Mouse (Mus musculus) heart, embryonic 15.5 days (tissue): ENCODE measurements around the gene Ubap1l. TPM values are rescaled to one million over a fixed set of nuclear protein-coding genes. Genes with fewer than 3 reads are reported as not detected.

Experiments used
- ATAC-seq: fragments of 200-750 bp; cut with Nextera tagmentation; replicated peaks from 2 replicates; pipeline ENCODE4 v1.8.0; 2017; ENCODE audit warnings: low read depth, moderate TSS enrichment; ENCODE audit not compliant: insufficient number of reproducible peaks, insufficient read depth, low FRiP score
- H3K27ac ChIP-seq: fragments of 300-500 bp; sonication (generic); 2 replicates; pipeline ENCODE4 v1.5.1; 2015; ENCODE audit warnings: mild to moderate bottlenecking, inconsistent platforms
- H3K27me3 ChIP-seq: fragments of 300-500 bp; sonication (generic); 2 replicates; pipeline ENCODE4 v1.6.1; 2015; ENCODE audit warnings: inconsistent platforms
- H3K36me3 ChIP-seq: fragments of 300-500 bp; sonication (generic); 2 replicates; pipeline ENCODE4 v1.6.1; 2015; ENCODE audit warnings: mild to moderate bottlenecking, inconsistent platforms
- H3K4me1 ChIP-seq: fragments of 300-500 bp; sonication (generic); replicated peaks from 2 replicates; pipeline ENCODE4 v1.6.1; 2015; ENCODE audit warnings: inconsistent platforms
- H3K4me2 ChIP-seq: fragments of 300-500 bp; sonication (generic); 2 replicates; pipeline ENCODE4 v1.6.1; 2015; ENCODE audit warnings: inconsistent platforms, mild to moderate bottlenecking, moderate library complexity
- H3K4me3 ChIP-seq: fragments of 300-500 bp; sonication (generic); 2 replicates; pipeline ENCODE4 v1.5.1; 2015; ENCODE audit warnings: mild to moderate bottlenecking, inconsistent platforms
- H3K9ac ChIP-seq: fragments of 300-500 bp; sonication (generic); 2 replicates; pipeline ENCODE4 v1.6.1; 2015; ENCODE audit warnings: mild to moderate bottlenecking, inconsistent platforms
- H3K9me3 ChIP-seq: fragments of 300-500 bp; sonication (generic); replicated peaks from 2 replicates; pipeline ENCODE4 v1.6.1; 2016; ENCODE audit warnings: inconsistent platforms
- WGBS: fragments of 180-500 bp; shearing (Covaris S2); methylation state at CpG from one replicate; pipeline ENCODE4 v1.1.7; 2015; ENCODE audit warnings: mixed read lengths; 5-methylcytosine and 5-hydroxymethylcytosine counted together
- polyA plus RNA-seq: library from polyadenylated mRNA; unstranded; fragments of >200 nt; fragmentation: Nextera tagmentation; extraction: Ambion mirVana; gene quantifications from 2 replicates; pipeline ENCODE4 v1.2.1, GENCODE M21; 2015

Ubap1l gene
- polyA plus RNA-seq, 1 experiment from 2014 or later = 0.09 TPM

DNA sequence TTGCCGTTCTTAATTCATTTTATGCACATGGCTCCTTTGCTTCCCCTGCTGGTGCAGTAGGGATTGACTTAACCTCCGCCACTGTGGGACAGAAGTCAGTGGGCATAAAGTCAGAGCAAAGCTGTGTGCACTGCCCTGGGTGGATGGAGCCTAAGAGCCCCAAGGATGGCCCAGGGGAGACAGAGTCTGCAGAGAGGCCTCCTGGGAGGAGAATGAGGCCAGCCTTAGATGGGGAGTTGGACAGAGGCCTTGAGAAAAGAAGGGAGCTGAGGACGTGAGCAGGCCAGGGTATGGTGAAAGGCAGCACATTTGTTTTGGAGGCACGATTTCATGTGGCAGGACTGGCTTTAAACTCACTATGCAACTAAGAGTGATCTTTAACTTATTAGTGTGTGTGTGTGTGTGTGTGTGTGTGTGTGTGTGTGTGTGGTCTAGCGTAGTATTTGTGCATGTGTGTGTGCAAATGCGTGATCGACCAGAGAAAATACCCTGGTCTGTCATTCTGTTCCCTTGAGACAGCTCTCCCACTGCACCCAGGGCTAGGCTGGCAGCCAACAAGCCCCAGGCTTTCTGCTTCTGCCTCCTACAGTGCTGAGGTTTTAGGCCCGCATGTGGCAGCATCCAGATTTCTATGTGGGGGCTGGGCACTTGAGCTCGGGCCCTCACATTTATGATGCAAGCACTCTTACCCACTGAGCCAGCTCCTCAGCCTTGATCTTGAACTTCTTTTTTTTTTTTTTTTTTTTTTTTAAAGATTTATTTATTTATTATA is 14.5 kb downstream of the Ubap1l start:
- Histone ChIP-seq H3K4me3 (no peak overlapping the region), H3K9ac (no peak overlapping the region), H3K4me1 (no peaks in the 10 kb centered on the region), H3K36me3 (no peaks in the 10 kb centered on the region), H3K4me2 (no peak overlapping the region), H3K27ac (no peak overlapping the region), H3K27me3 (no peaks in the 10 kb centered on the region), H3K9me3 (no peaks in the 10 kb centered on the region)
- no peak for ATAC-seq
- WGBS = 77% methylated on average over 9 of the region's 9 CpGs

DNA sequence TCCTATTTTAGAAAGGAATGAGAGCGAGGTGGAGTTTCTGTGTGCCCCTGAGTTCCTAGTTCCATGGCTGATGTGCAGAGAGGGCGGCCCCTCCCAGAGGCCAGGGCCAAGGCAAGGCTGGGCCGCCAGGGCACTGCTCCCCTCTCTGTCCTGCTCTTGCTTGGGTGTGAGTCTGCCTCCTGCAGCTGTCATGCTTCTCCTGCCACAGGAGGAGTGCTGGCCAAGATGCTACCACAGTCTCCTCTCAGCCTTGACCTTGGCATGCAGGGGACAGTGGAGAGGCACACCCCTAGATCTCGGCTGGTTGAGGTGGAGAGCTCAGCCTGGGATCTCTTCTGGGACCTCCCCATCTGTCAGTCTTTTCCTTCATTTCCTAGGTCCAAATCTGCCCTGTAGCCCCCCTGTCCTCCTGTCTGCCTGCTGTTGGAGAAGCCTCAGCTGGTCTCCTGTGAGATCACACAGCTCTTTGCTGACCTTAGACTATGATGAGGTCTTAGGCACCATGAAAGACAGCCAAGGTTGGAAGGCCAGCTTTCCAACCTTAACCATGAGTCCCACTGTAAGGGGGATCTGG is 20.3 kb downstream of the Ubap1l start:
- Histone ChIP-seq H3K36me3 (no peaks in the 10 kb centered on the region), H3K9ac (no peak overlapping the region), H3K4me3 (no peak overlapping the region), H3K27ac (no peak overlapping the region), H3K4me2 (no peak overlapping the region), H3K4me1 (peaks cover 16% of the 10 kb centered on the region), H3K27me3 (no peaks in the 10 kb centered on the region), H3K9me3 (no peaks in the 10 kb centered on the region)
- ATAC-seq = no peak
- 67% methylated on average over 4 of the region's 4 CpGs for WGBS

- H3K4me3 ChIP-seq = no peak overlapping the region
- no peak overlapping the region for H3K27ac ChIP-seq
- no peak overlapping the region for H3K9ac ChIP-seq
- no peak overlapping the region for H3K4me2 ChIP-seq
- no peaks in the 10 kb centered on the region for H3K36me3 ChIP-seq
- WGBS = 59% methylated on average over 6 of the region's 6 CpGs
- no peak for ATAC-seq
- no peaks in the 10 kb centered on the region for H3K9me3 ChIP-seq
- H3K4me1 ChIP-seq = peaks cover 16% of the 10 kb centered on the region
- H3K27me3 ChIP-seq = no peaks in the 10 kb centered on the region
Measured at GRCm38 (mm10) chr9:65382031-65382750, 21.4 kb downstream of the Ubap1l start.

DNA sequence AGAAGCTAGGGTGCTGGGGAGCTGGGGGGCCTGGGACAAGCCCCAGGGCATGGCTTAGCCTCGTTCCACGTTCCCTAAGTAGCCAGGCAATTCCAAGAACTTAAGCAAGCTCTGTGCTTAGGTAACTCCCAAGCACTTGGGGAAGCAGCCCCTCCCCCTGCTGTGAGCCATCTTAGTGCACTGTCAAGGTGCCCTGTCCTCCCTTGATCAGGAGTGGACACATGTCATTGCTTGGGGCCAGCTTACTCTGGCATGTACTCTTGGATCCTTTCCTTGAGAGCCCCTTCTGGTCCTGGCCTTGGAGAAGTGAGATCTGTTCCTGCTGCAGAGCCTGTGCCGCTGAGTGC is 21.9 kb downstream of the Ubap1l start:
- Histone ChIP-seq H3K4me1 (peaks cover 16% of the 10 kb centered on the region), H3K4me3 (no peak overlapping the region), H3K36me3 (no peaks in the 10 kb centered on the region), H3K9ac (no peak overlapping the region), H3K4me2 (no peak overlapping the region), H3K9me3 (no peaks in the 10 kb centered on the region), H3K27ac (no peak overlapping the region), H3K27me3 (no peaks in the 10 kb centered on the region)
- 47% methylated on average over 3 of the region's 3 CpGs for WGBS
- no peak for ATAC-seq

GRCm38 (mm10) chr9:65384276-65384675 is 23.4 kb downstream of the Ubap1l start:
- no peak overlapping the region for H3K4me3 ChIP-seq
- H3K27ac ChIP-seq = no peak overlapping the region
- H3K4me1 ChIP-seq = peaks cover 16% of the 10 kb centered on the region
- no peak for ATAC-seq
- no peaks in the 10 kb centered on the region for H3K36me3 ChIP-seq
- H3K4me2 ChIP-seq = no peak overlapping the region
- H3K9ac ChIP-seq = no peak overlapping the region
- 49% methylated on average over 3 of the region's 3 CpGs for WGBS
- no peaks in the 10 kb centered on the region; the same call in 1 of the 2 replicates for H3K27me3 ChIP-seq
- H3K9me3 ChIP-seq = no peaks in the 10 kb centered on the region

DNA sequence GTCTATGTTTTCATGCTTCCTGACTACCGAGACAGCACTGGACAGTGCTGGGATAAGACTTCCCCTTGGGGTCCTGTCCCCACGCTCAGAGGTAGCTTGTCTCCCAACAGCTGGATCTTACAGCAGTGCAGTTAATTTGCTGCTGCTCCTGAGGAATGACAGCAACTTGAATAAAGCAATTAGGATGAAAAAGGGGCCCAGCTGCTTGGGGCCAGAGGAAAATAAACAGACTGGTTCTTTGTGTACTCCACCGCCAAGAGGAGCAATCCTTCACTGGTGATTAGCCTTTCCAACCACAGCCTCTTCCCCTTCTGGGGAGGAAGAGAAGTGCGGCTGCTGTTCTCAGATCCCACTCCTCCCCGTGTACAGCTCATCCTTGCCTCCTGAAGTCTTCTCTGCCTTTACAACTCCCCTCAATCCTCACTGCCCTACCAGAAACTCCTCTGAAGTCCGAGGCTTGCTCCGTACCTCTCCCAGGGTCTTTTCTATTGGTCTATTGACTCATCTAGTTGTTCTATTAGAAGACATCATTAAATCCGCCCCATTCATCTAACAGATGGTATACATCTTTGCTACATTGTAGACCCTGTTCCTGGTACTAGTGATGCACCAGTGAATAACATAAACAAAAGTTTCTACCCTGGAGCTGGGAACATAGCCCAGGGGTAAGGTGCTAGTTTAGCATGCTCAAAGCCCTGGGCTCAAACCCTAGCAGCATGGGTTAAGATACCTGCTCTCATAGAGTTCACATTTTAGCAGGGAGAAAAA is 25.7 kb downstream of the Ubap1l start:
- Histone ChIP-seq H3K9me3 (no peaks in the 10 kb centered on the region), H3K4me1 (peaks cover 15% of the 10 kb centered on the region), H3K4me3 (no peak overlapping the region), H3K27ac (no peak overlapping the region), H3K4me2 (no peak overlapping the region), H3K27me3 (peaks cover 20% of the 10 kb centered on the region), H3K9ac (no peak overlapping the region), H3K36me3 (no peaks in the 10 kb centered on the region)
- ATAC-seq = 0 out of 2 replicates have a peak, but pooled peaks have one; percentile 49
- 39% methylated on average over 8 of the region's 8 CpGs for WGBS

GRCm38 (mm10) chr9:65390752-65391612 is 30.1 kb downstream of the Ubap1l start:
- Histone ChIP-seq H3K4me3 (peak overlapping the region; percentile 51), H3K4me1 (peaks cover 16% of the 10 kb centered on the region), H3K9ac (peak overlapping the region; percentile 55), H3K27me3 (peaks cover 29% of the 10 kb centered on the region), H3K4me2 (peak overlapping the region; percentile 74), H3K36me3 (no peaks in the 10 kb centered on the region), H3K9me3 (no peaks in the 10 kb centered on the region), H3K27ac (no peak overlapping the region)
- WGBS = 12% methylated on average over 96 of the region's 96 CpGs
- peak; percentile 40 for ATAC-seq

GRCm38 (mm10) chr9:65391613-65391964 is 30.7 kb downstream of the Ubap1l start, which contains the start of gene Kbtbd13:
Gene Kbtbd13, minus strand, starts transcription at chr9:65391652.
- no peak within 1 kb of the TSS for H3K27ac ChIP-seq

DNA sequence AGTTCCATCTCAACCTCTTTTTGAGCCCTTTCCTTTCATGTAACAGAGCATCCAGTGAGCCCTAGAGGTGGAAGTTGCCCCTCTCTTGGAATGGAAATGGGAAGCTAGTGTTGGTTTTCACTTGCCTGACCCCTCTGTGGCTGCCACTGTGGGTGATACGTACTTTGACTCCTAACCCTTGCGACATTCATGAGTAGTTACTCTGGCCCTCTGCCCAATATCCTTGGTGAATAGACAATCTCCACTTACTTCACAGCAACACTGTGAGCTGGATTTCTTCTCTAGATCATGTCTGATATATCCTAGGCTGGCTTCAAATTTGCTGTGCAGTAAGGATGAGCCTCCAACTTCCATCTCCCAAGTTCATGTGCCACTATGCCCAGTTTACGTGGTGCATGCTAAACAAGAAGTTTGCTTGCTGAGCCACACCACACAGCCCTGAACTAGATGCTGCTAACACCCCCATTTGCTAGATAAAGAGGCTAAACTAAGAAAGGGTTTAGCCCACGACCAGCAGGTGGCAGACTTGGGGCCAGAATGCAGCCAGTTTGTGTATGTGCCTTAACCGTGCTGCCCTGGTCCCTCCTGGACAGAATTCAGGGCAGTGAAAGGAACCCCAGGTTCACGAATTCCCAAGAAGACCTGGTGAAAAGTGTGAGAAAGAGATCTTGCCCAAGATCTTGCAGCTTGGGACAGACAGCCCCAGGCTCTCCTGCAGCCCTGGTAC is 32.0 kb downstream of the Ubap1l start:
- no peak overlapping the region for H3K27ac ChIP-seq
- H3K9ac ChIP-seq = no peak overlapping the region
- H3K4me1 ChIP-seq = peaks cover 16% of the 10 kb centered on the region
- no peak overlapping the region for H3K4me3 ChIP-seq
- H3K27me3 ChIP-seq = peaks cover 29% of the 10 kb centered on the region
- H3K9me3 ChIP-seq = no peaks in the 10 kb centered on the region
- H3K4me2 ChIP-seq = no peak overlapping the region
- no peak for ATAC-seq
- WGBS = 28% methylated on average over 6 of the region's 6 CpGs
- no peaks in the 10 kb centered on the region for H3K36me3 ChIP-seq

More at GRCm38 (mm10) chr9:65391613-65391964, 30.7 kb downstream of the Ubap1l start, which contains the start of gene Kbtbd13:
- Histone ChIP-seq H3K4me3 (peak within 1 kb of the TSS; percentile 51), H3K4me1 (peaks cover 16% of the 10 kb centered on the region), H3K4me2 (peak within 1 kb of the TSS; percentile 74), H3K27me3 (peaks cover 29% of the 10 kb centered on the region), H3K9ac (peak within 1 kb of the TSS; percentile 55), H3K36me3 (no peaks in the 10 kb centered on the region), H3K9me3 (no peaks in the 10 kb centered on the region)
- WGBS = 16% methylated on average over 8 of the region's 8 CpGs
- no peak; the same call in 1 of the 2 replicates for ATAC-seq

GRCm38 (mm10) chr9:65393606-65394005 is 32.8 kb downstream of the Ubap1l start:
- no peak overlapping the region for H3K9ac ChIP-seq
- no peak overlapping the region for H3K4me3 ChIP-seq
- no peaks in the 10 kb centered on the region for H3K9me3 ChIP-seq
- peaks cover 29% of the 10 kb centered on the region for H3K27me3 ChIP-seq
- ATAC-seq = no peak
- WGBS = 15% methylated on average over 2 of the region's 2 CpGs
- peaks cover 24% of the 10 kb centered on the region for H3K4me1 ChIP-seq
- no peaks in the 10 kb centered on the region for H3K36me3 ChIP-seq
- H3K4me2 ChIP-seq = no peak overlapping the region
- no peak overlapping the region for H3K27ac ChIP-seq
